ENCODE assay signal across 25 mouse cellular contexts in the genomic region with DNA sequence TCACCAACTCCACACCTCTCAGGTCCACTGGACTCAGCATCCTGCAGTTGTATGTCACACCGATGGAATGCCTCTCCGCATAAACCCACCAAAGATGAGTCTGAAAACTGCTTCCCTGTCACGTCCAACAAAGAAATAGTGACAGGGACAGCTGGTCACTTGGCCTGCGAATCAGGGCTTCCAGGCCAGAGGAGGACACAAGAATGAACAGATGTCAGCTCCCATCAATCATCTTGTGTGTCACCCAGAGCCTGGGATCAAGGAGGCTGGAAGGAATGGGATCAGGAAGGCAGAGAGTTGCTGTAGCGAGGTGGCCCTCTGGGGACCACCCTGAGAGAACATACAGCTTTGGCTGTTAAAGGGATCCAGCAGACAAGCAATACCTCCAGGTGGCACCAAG. TPM values are rescaled to one million over a fixed set of nuclear protein-coding genes. Genes with fewer than 3 reads are reported as not detected.
DNase-seq lines count a peak whose midpoint lies in the region; ATAC-seq lines count a peak whose summit lies in the region.
"Had no signal": no experiment of that assay in that cellular context is flagged by ENCODE, and none has a peak within 500 bp of the region (broad histone marks: within the 10 kb centered on the region; RNA-seq: fewer than 3 reads in every experiment).

No protein-coding gene starts in this region.

- no peak overlapping the region for H3K4me2 ChIP-seq in neural tube, embryonic 15.5 days
- 0 out of 2 replicates have a peak overlapping the region, but pooled peaks have one; percentile 5 for H3K4me2 ChIP-seq in neural tube, embryonic 11.5 days (ENCODE audit: low read depth)
- no peak overlapping the region for H3K4me2 ChIP-seq in kidney, embryonic 16.5 days (replicated peaks; ENCODE audit: low read depth, low read length)
- H3K4me2 ChIP-seq: heart, embryonic 12.5 days; hindbrain, embryonic 12.5 days; liver, embryonic 13.5 days; neural tube, embryonic 12.5 days had no signal

- no peak overlapping the region for H3K4me3 ChIP-seq in neural tube, embryonic 15.5 days (replicated peaks)
- H3K4me3 ChIP-seq in neural tube, embryonic 11.5 days (ENCODE audit: low read depth, low read length): no peak overlapping the region
- H3K4me3 ChIP-seq in kidney, embryonic 16.5 days (ENCODE audit: low read length): no peak overlapping the region
- H3K4me3 ChIP-seq: heart, embryonic 12.5 days; hindbrain, embryonic 12.5 days; layer of hippocampus, adult 2 months; liver, embryonic 13.5 days; midbrain, embryonic 12.5 days; neural tube, embryonic 12.5 days had no signal

- ATAC-seq in neural tube, embryonic 15.5 days (ENCODE audit: low FRiP score): no peak
- ATAC-seq in neural tube, embryonic 11.5 days (ENCODE audit: insufficient read depth, low FRiP score, low TSS enrichment): no peak
- no peak for ATAC-seq in kidney, embryonic 16.5 days (ENCODE audit: low FRiP score, low TSS enrichment)
- ATAC-seq in erythroid progenitor cell, adult 5-6 weeks (replicated peaks; ENCODE audit: low FRiP score, poor library complexity, severe bottlenecking): no peak
- ATAC-seq: CD4-positive, CD25-positive, alpha-beta regulatory T cell, adult 4 months had no signal

- H3K27ac ChIP-seq in neural tube, embryonic 15.5 days (replicated peaks): no peak overlapping the region
- H3K27ac ChIP-seq in neural tube, embryonic 11.5 days (ENCODE audit: low read depth, low read length): no peak overlapping the region
- H3K27ac ChIP-seq in kidney, embryonic 16.5 days (ENCODE audit: low read length): no peak overlapping the region
- H3K27ac ChIP-seq: hindbrain, embryonic 12.5 days; layer of hippocampus, adult 2 months; liver, embryonic 13.5 days; neural tube, embryonic 12.5 days had no signal

- no peaks in the 10 kb centered on the region for H3K36me3 ChIP-seq in neural tube, embryonic 15.5 days
- H3K36me3 ChIP-seq in neural tube, embryonic 11.5 days (ENCODE audit: control insufficient read depth, insufficient read depth, low read length): peaks cover 22% of the 10 kb centered on the region
- peaks cover 59% of the 10 kb centered on the region for H3K36me3 ChIP-seq in kidney, embryonic 16.5 days (ENCODE audit: insufficient read depth, low read length)

- 48% methylated on average over 5 of the region's 5 CpGs for WGBS in neural tube, embryonic 15.5 days
- 45% methylated on average over 5 of the region's 5 CpGs for whole genome bisulfite sequencing in neural tube, embryonic 11.5 days
- 62% methylated on average over 5 of the region's 5 CpGs for WGBS in kidney, embryonic 16.5 days

- no peaks in the 10 kb centered on the region for H3K9me3 ChIP-seq in neural tube, embryonic 15.5 days (replicated peaks)
- no peaks in the 10 kb centered on the region for H3K9me3 ChIP-seq in neural tube, embryonic 11.5 days (ENCODE audit: control insufficient read depth, low read length)
- no peaks in the 10 kb centered on the region for H3K9me3 ChIP-seq in kidney, embryonic 16.5 days (ENCODE audit: low read length)
- H3K9me3 ChIP-seq: heart, embryonic 12.5 days; hindbrain, embryonic 12.5 days; liver, embryonic 13.5 days; midbrain, embryonic 12.5 days; neural tube, embryonic 12.5 days had no signal

- no peak overlapping the region for H3K9ac ChIP-seq in neural tube, embryonic 15.5 days (replicated peaks)
- H3K9ac ChIP-seq in neural tube, embryonic 11.5 days (ENCODE audit: low read length): no peak overlapping the region
- H3K9ac ChIP-seq in kidney, embryonic 16.5 days (replicated peaks; ENCODE audit: low read length): no peak overlapping the region
- H3K9ac ChIP-seq: heart, embryonic 12.5 days; hindbrain, embryonic 12.5 days; liver, embryonic 13.5 days; neural tube, embryonic 12.5 days had no signal

- peaks cover 20% of the 10 kb centered on the region for H3K27me3 ChIP-seq in neural tube, embryonic 15.5 days (replicated peaks)
- no peaks in the 10 kb centered on the region for H3K27me3 ChIP-seq in neural tube, embryonic 11.5 days (ENCODE audit: control insufficient read depth, insufficient read depth, low read length)
- H3K27me3 ChIP-seq in kidney, embryonic 16.5 days (ENCODE audit: insufficient read depth, low read length): no peaks in the 10 kb centered on the region
- H3K27me3 ChIP-seq: heart, embryonic 12.5 days had no signal

- H3K4me1 ChIP-seq in neural tube, embryonic 15.5 days: peaks cover 44% of the 10 kb centered on the region
- H3K4me1 ChIP-seq in neural tube, embryonic 11.5 days (ENCODE audit: control insufficient read depth, insufficient read depth, low read length): peaks cover 16% of the 10 kb centered on the region
- H3K4me1 ChIP-seq in kidney, embryonic 16.5 days (ENCODE audit: insufficient read depth, low read length): peaks cover 23% of the 10 kb centered on the region

- peak; percentile 28 to 36 for DNase-seq in cerebellum, postnatal 10 days
- DNase-seq in cerebellum, adult 9-10 months: no peak
- DNase-seq in neural tube, embryonic 10.5 days (ENCODE audit: extremely low spot score, low spot score): peak; percentile 37
- no peak for DNase-seq in neural tube, embryonic 11.5 days (ENCODE audit: low spot score)
- DNase-seq: kidney, adult 11 months; liver, embryonic 13.5 days; lung, adult 2 months; thymus, adult 18-20 months; thymus, postnatal 36 days had no signal

RNA-seq across cellular contexts. Expression of a gene that starts 4.8 kb away (rescaled TPM):
- polyA plus RNA-seq in neural tube, embryonic 15.5 days (2015; fragmentation: Nextera tagmentation; extraction: Ambion mirVana): 19.2 and 27.4 TPM in 2 replicates
- polyA plus RNA-seq in neural tube, embryonic 11.5 days (2014; fragmentation: Nextera tagmentation; extraction: Ambion mirVana): 201 and 213 TPM in 2 replicates
- 185 and 234 TPM in 2 replicates for polyA plus RNA-seq in kidney, embryonic 16.5 days (2015; fragmentation: Nextera tagmentation; extraction: Ambion mirVana)
- total RNA-seq in erythroid progenitor cell, adult 5-6 weeks (2015; ENCODE audit: low replicate concordance): 1.4 and 1.7 TPM in 2 replicates
- 1.3 and 1.7 TPM in 2 replicates for total RNA-seq in erythroid progenitor cell, adult 5-6 weeks (2017; ENCODE audit: low replicate concordance)

RNA-seq across cellular contexts. Expression of a gene that starts 20.0 kb away (rescaled TPM):
- 32.6 and 32.8 TPM in 2 replicates for polyA plus RNA-seq in neural tube, embryonic 15.5 days (2015; fragmentation: Nextera tagmentation; extraction: Ambion mirVana)
- polyA plus RNA-seq in neural tube, embryonic 11.5 days (2014; fragmentation: Nextera tagmentation; extraction: Ambion mirVana): 28.1 and 29.1 TPM in 2 replicates
- polyA plus RNA-seq in kidney, embryonic 16.5 days (2015; fragmentation: Nextera tagmentation; extraction: Ambion mirVana): 31.4 and 33.7 TPM in 2 replicates
- 5.4 and 10.8 TPM in 2 replicates for total RNA-seq in erythroid progenitor cell, adult 5-6 weeks (2015; ENCODE audit: low replicate concordance)
- total RNA-seq in erythroid progenitor cell, adult 5-6 weeks (2017; ENCODE audit: low replicate concordance): 27.9 and 85.0 TPM in 2 replicates

RNA-seq across cellular contexts. Expression of a gene that starts 38.6 kb away (rescaled TPM):
- 5.4 and 7.8 TPM in 2 replicates for polyA plus RNA-seq in neural tube, embryonic 15.5 days (2015; fragmentation: Nextera tagmentation; extraction: Ambion mirVana)
- polyA plus RNA-seq in neural tube, embryonic 11.5 days (2014; fragmentation: Nextera tagmentation; extraction: Ambion mirVana): 48.6 and 53.3 TPM in 2 replicates
- 2.9 and 3.1 TPM in 2 replicates for polyA plus RNA-seq in kidney, embryonic 16.5 days (2015; fragmentation: Nextera tagmentation; extraction: Ambion mirVana)
- total RNA-seq in erythroid progenitor cell, adult 5-6 weeks (2015; ENCODE audit: low replicate concordance): not detected in 2 replicates
- not detected in 2 replicates for total RNA-seq in erythroid progenitor cell, adult 5-6 weeks (2017; ENCODE audit: low replicate concordance)
- total RNA-seq: adrenal gland, postnatal 25 days; heart, postnatal 10 days; layer of hippocampus, adult 2 months; left cerebral cortex, adult 18-20 months; left cerebral cortex, postnatal 36 days; megakaryocyte progenitor cell, adult 5-6 weeks had no signal
- polyA plus RNA-seq: CD4-positive, CD25-positive, alpha-beta regulatory T cell, adult 4 months; cortical plate, adult 2 months; heart, embryonic 12.5 days; lung, adult 2 months; stomach, embryonic 16.5 days had no signal

Comparison
In these comparisons a context has a peak if more than half of its experiments do, and no peak if none do; other contexts are left out.
1. DNase-seq: peak in cerebellum, postnatal 10 days (2 of 2) and neural tube, embryonic 10.5 days (single experiment); none in cerebellum, adult 9-10 months (single experiment) and neural tube, embryonic 11.5 days (single experiment).